Mouse (Mus musculus) adrenal gland, postnatal 10 days (tissue): ENCODE results near the gene Dennd1a. TPM values are rescaled to one million over a fixed set of nuclear protein-coding genes. Genes with fewer than 3 reads are reported as not detected.

Source experiments
- DNase-seq: peaks from one replicate; pipeline ENCODE4 v3.0.0; 2021; ENCODE audit warnings: mixed read lengths
- total RNA-seq, 2 experiments: library from RNA; stranded (reverse); gene quantifications; 2 replicates each; pipeline ENCODE4 v1.2.3; 2021

Gene Dennd1a
- total RNA-seq, 2 experiments from 2014 or later: 16.7 to 25.0 TPM

- no peak for DNase-seq
Measured at GRCm38 (mm10) chr2:38045286-38045685, 241.9 kb downstream of the Dennd1a start.

- DNase-seq: no peak
Measured at GRCm38 (mm10) chr2:38040845-38041244, 246.3 kb downstream of the Dennd1a start.

GRCm38 (mm10) chr2:38039621-38040020 lies 247.6 kb downstream of the Dennd1a start:
- no peak for DNase-seq

- DNase-seq: no peak
Measured at GRCm38 (mm10) chr2:38028317-38028716, 258.9 kb downstream of the Dennd1a start.

- no peak for DNase-seq
Measured at GRCm38 (mm10) chr2:38025615-38026014, 261.6 kb downstream of the Dennd1a start.

GRCm38 (mm10) chr2:38023741-38024130 lies 263.5 kb downstream of the Dennd1a start:
- no peak for DNase-seq

- no peak for DNase-seq
Measured at GRCm38 (mm10) chr2:38023054-38023740, 264.0 kb downstream of the Dennd1a start.

GRCm38 (mm10) chr2:38021166-38021565 lies 266.0 kb downstream of the Dennd1a start:
- DNase-seq: no peak

GRCm38 (mm10) chr2:38014702-38015101 lies 272.5 kb downstream of the Dennd1a start:
- DNase-seq: no peak

GRCm38 (mm10) chr2:38013839-38014365 lies 273.3 kb downstream of the Dennd1a start:
- DNase-seq: peak; percentile 58

- DNase-seq: no peak
Measured at GRCm38 (mm10) chr2:38007238-38007637, 280.0 kb downstream of the Dennd1a start.

GRCm38 (mm10) chr2:38003183-38003680 lies 284.0 kb downstream of the Dennd1a start:
- no peak for DNase-seq

- DNase-seq: no peak
Measured at GRCm38 (mm10) chr2:38001004-38001403, 286.2 kb downstream of the Dennd1a start.

- no peak for DNase-seq
Measured at GRCm38 (mm10) chr2:37997966-37998365, 289.2 kb downstream of the Dennd1a start.

- DNase-seq: no peak
Measured at GRCm38 (mm10) chr2:37989091-37989490, 298.1 kb downstream of the Dennd1a start.

GRCm38 (mm10) chr2:37988301-37988700 lies 298.9 kb downstream of the Dennd1a start:
- no peak for DNase-seq

GRCm38 (mm10) chr2:37985690-37986222 lies 301.4 kb downstream of the Dennd1a start:
- no peak for DNase-seq

- no peak for DNase-seq
Measured at GRCm38 (mm10) chr2:37982714-37983113, 304.5 kb downstream of the Dennd1a start.

- no peak for DNase-seq
Measured at GRCm38 (mm10) chr2:37981562-37982403, 305.4 kb downstream of the Dennd1a start.

- no peak for DNase-seq
Measured at GRCm38 (mm10) chr2:37974201-37974600, 313.0 kb downstream of the Dennd1a start.

GRCm38 (mm10) chr2:37972621-37973020 lies 314.6 kb downstream of the Dennd1a start:
- no peak for DNase-seq

- no peak for DNase-seq
Measured at GRCm38 (mm10) chr2:37971726-37972125, 315.5 kb downstream of the Dennd1a start.
